Mouse (Mus musculus) small intestine, adult 2 months (tissue): Measurements from ENCODE around the gene Ube2g1.

Source experiments
- CTCF ChIP-seq: fragments of 200-500 bp; IDR thresholded peaks from 2 replicates; pipeline ENCODE4 v1.5.1; 2012; ENCODE audit warnings: low read depth, mild to moderate bottlenecking, control low read depth, inconsistent platforms, low read length, moderate library complexity, mixed read lengths; ENCODE audit not compliant: insufficient replicate concordance, insufficient read length; ENCODE audit errors: extremely low read depth
- POLR2A ChIP-seq: fragments of 200-500 bp; IDR thresholded peaks from 2 replicates; pipeline ENCODE4 v1.6.1; 2012; ENCODE audit warnings: low read depth, mild to moderate bottlenecking, control low read depth, inconsistent platforms, low read length, moderate library complexity

DNA sequence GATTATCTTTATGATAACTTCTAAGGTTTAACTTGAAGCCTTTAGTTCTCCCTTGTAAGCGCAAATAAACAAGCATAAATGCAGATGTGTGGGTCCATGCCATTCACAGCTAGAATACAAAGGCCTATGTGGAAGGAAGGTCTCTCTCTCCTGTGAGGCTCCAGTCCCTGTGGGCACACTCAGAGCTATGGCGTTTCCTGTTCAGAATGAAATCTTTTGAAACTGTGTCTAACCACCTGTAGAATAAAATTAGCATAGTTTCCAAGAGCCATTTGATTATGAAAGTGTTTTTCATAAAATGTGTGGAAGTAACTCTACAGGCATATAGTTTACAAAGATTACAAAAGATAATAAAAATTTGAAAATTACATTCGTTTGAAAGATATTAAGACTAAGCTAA, 111.1 kb downstream of the Ube2g1 start:
- TF ChIP-seq CTCF, result no peak
- no peak for TF ChIP-seq POLR2A
